Mouse (Mus musculus) limb, embryonic 15.5 days (tissue): Measurements from ENCODE around the gene Cask. TPM values are rescaled to one million over a fixed set of nuclear protein-coding genes. Genes with fewer than 3 reads are reported as not detected.

Source experiments
- ATAC-seq: fragments of 200-750 bp; cut with Nextera tagmentation; 2 replicates; pipeline ENCODE4 v1.8.0; 2017; ENCODE audit warnings: low read depth, moderate TSS enrichment; ENCODE audit not compliant: insufficient number of reproducible peaks, low FRiP score, low TSS enrichment
- H3K27ac ChIP-seq: fragments of 300-500 bp; sonication (generic); 2 replicates; pipeline ENCODE4 v1.5.1; 2015; ENCODE audit warnings: moderate library complexity, mild to moderate bottlenecking, inconsistent platforms
- H3K27me3 ChIP-seq: fragments of 300-500 bp; sonication (generic); 2 replicates; pipeline ENCODE4 v1.6.1; 2015; ENCODE audit warnings: inconsistent platforms
- H3K36me3 ChIP-seq: fragments of 300-500 bp; sonication (generic); 2 replicates; pipeline ENCODE4 v1.6.1; 2015; ENCODE audit warnings: inconsistent platforms
- H3K4me1 ChIP-seq: fragments of 300-500 bp; sonication (generic); 2 replicates; pipeline ENCODE4 v1.6.1; 2015; ENCODE audit warnings: inconsistent platforms
- H3K4me2 ChIP-seq: fragments of 300-500 bp; sonication (generic); 2 replicates; pipeline ENCODE4 v1.6.1; 2015; ENCODE audit warnings: mild to moderate bottlenecking, inconsistent platforms
- H3K4me3 ChIP-seq: fragments of 300-500 bp; sonication (generic); 2 replicates; pipeline ENCODE4 v1.5.1; 2015; ENCODE audit warnings: mild to moderate bottlenecking, inconsistent platforms
- H3K9ac ChIP-seq: fragments of 300-500 bp; sonication (generic); 2 replicates; pipeline ENCODE4 v1.6.1; 2015; ENCODE audit warnings: inconsistent platforms
- H3K9me3 ChIP-seq: fragments of 300-500 bp; sonication (generic); 2 replicates; pipeline ENCODE4 v1.6.1; 2016; ENCODE audit warnings: inconsistent platforms
- WGBS: fragments of 180-500 bp; shearing (Covaris S2); methylation state at CpG from one replicate; pipeline ENCODE4 v1.1.7; 2015; 5-methylcytosine and 5-hydroxymethylcytosine counted together
- polyA plus RNA-seq: library from polyadenylated mRNA; unstranded; fragments of >200 nt; fragmentation: Nextera tagmentation; extraction: Ambion mirVana; gene quantifications from 2 replicates; pipeline ENCODE4 v1.2.1, GENCODE M21; 2015

Cask gene
- polyA plus RNA-seq, 1 experiment from 2014 or later: 18.9 TPM

GRCm38 (mm10) chrX:13659201-13659890 is 191.8 kb downstream of the Cask start:
- no peak for ATAC-seq
- no peak overlapping the region for H3K4me2 ChIP-seq
- H3K9me3 ChIP-seq: no peaks in the 10 kb centered on the region
- H3K9ac ChIP-seq: no peak overlapping the region
- H3K27ac ChIP-seq: no peak overlapping the region
- no peak overlapping the region for H3K4me3 ChIP-seq
- no peaks in the 10 kb centered on the region for H3K4me1 ChIP-seq
- H3K36me3 ChIP-seq: no peaks in the 10 kb centered on the region
- no peaks in the 10 kb centered on the region for H3K27me3 ChIP-seq
- WGBS: 71% methylated on average over 4 of the region's 4 CpGs

DNA sequence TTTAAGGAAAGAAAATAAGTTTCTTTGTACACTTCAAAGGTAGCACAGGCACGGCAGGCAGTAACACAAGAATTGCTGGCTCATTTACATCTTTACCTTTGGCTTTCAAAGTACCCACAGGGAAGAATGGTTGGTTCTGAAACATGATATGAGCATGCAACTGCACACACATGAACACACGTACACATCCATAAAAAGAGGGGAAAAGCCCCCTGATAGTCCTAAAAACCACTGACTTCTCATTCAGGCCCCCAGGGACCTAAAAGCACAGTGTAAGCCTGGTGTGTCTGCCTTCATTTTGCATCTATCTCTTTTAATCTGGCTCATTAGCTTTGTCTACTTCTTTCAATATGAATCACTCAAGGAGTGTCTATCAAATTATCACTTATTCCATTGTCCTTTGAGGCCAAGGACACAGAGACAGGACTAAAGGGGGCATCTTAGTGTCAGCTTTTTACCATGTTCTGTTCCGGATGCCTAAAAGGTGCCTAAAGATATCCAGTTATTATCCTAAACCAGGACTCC is 192.5 kb downstream of the Cask start:
- Histone ChIP-seq H3K9ac (no peak overlapping the region), H3K9me3 (no peaks in the 10 kb centered on the region), H3K4me2 (no peak overlapping the region), H3K4me1 (no peaks in the 10 kb centered on the region), H3K27ac (no peak overlapping the region), H3K36me3 (no peaks in the 10 kb centered on the region), H3K27me3 (no peaks in the 10 kb centered on the region), H3K4me3 (no peak overlapping the region)
- ATAC-seq: no peak
- WGBS: 60% methylated on average over 3 of the region's 3 CpGs

- Histone ChIP-seq H3K4me3 (no peak overlapping the region), H3K4me1 (no peaks in the 10 kb centered on the region), H3K27me3 (no peaks in the 10 kb centered on the region), H3K4me2 (no peak overlapping the region), H3K36me3 (no peaks in the 10 kb centered on the region), H3K9me3 (no peaks in the 10 kb centered on the region), H3K9ac (no peak overlapping the region), H3K27ac (no peak overlapping the region)
- ATAC-seq: no peak
- WGBS: 10% methylated on average over 1 of the region's 1 CpGs
These were observed 194.4 kb downstream of the Cask start for GRCm38 (mm10) chrX:13656721-13657120.

- Histone ChIP-seq H3K27ac (no peak overlapping the region), H3K27me3 (no peaks in the 10 kb centered on the region), H3K4me3 (no peak overlapping the region), H3K4me1 (no peaks in the 10 kb centered on the region), H3K9me3 (no peaks in the 10 kb centered on the region), H3K9ac (no peak overlapping the region), H3K4me2 (no peak overlapping the region), H3K36me3 (no peaks in the 10 kb centered on the region)
- WGBS: 61% methylated on average over 6 of the region's 6 CpGs
- no peak for ATAC-seq
These were observed 195.3 kb downstream of the Cask start for GRCm38 (mm10) chrX:13655906-13656305.

GRCm38 (mm10) chrX:13655005-13655421 is 196.2 kb downstream of the Cask start:
- no peaks in the 10 kb centered on the region for H3K9me3 ChIP-seq
- no peaks in the 10 kb centered on the region for H3K36me3 ChIP-seq
- WGBS: 78% methylated on average over 3 of the region's 3 CpGs
- ATAC-seq: no peak
- no peak overlapping the region for H3K4me3 ChIP-seq
- no peak overlapping the region for H3K9ac ChIP-seq
- H3K27me3 ChIP-seq: no peaks in the 10 kb centered on the region
- no peak overlapping the region for H3K4me2 ChIP-seq
- no peaks in the 10 kb centered on the region for H3K4me1 ChIP-seq
- H3K27ac ChIP-seq: no peak overlapping the region

GRCm38 (mm10) chrX:13652291-13652690 is 198.9 kb downstream of the Cask start:
- H3K4me3 ChIP-seq: no peak overlapping the region
- no peak overlapping the region for H3K4me2 ChIP-seq
- no peak for ATAC-seq
- H3K4me1 ChIP-seq: no peaks in the 10 kb centered on the region
- 79% methylated on average over 1 of the region's 1 CpGs for WGBS
- no peaks in the 10 kb centered on the region for H3K9me3 ChIP-seq
- no peaks in the 10 kb centered on the region for H3K27me3 ChIP-seq
- H3K36me3 ChIP-seq: no peaks in the 10 kb centered on the region
- H3K9ac ChIP-seq: no peak overlapping the region
- no peak overlapping the region for H3K27ac ChIP-seq

GRCm38 (mm10) chrX:13651889-13652288 is 199.3 kb downstream of the Cask start:
- Histone ChIP-seq H3K4me3 (no peak overlapping the region), H3K36me3 (no peaks in the 10 kb centered on the region), H3K27me3 (no peaks in the 10 kb centered on the region), H3K27ac (no peak overlapping the region), H3K4me2 (no peak overlapping the region), H3K9me3 (no peaks in the 10 kb centered on the region), H3K9ac (no peak overlapping the region), H3K4me1 (no peaks in the 10 kb centered on the region)
- no peak for ATAC-seq
- 74% methylated on average over 2 of the region's 2 CpGs for WGBS

DNA sequence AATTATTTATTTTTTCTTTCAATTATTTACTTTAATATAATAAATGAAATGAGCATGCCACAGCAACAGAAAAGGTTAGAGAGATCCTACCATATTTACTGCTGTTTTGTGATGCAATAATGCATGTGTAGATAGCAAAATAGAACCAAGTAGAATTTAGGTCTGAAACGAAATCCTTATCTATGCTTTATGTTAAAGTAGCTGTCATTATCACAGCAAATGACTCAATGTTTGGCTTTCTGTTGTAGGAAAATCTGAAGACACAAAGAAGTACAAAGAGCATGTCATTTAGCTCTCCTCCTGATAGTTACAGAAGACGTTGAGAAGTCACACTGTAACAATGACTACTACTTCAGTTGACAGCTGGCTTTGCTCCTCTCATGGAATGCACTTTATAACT is 212.3 kb downstream of the Cask start:
- ATAC-seq: no peak
- Histone ChIP-seq H3K4me2 (no peak overlapping the region), H3K9ac (no peak overlapping the region), H3K27ac (no peak overlapping the region), H3K36me3 (no peaks in the 10 kb centered on the region), H3K4me1 (no peaks in the 10 kb centered on the region), H3K27me3 (no peaks in the 10 kb centered on the region), H3K9me3 (no peaks in the 10 kb centered on the region), H3K4me3 (no peak overlapping the region)
- 73% methylated on average over 2 of the region's 2 CpGs for WGBS

DNA sequence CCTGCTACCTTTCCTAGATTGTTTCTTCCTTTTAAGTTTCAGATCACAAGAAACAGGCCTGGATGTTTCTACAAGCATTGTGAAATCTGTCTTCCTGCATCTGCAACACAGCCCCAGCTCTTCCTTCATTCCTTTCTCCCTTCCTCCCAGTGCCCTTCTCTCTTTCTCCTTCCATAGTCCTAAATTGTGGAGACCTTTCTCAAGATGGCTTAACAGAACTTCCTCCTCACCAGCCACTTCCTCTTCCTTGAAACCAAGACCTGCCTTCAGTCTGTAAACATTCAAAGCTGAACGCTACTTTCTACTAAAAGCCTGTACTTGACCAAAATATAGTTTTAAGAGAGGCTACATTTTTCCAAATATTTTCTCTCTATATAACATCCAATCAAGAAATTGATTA is 214.8 kb downstream of the Cask start:
- H3K36me3 ChIP-seq: no peaks in the 10 kb centered on the region
- H3K9me3 ChIP-seq: no peaks in the 10 kb centered on the region
- H3K4me1 ChIP-seq: no peaks in the 10 kb centered on the region
- H3K9ac ChIP-seq: no peak overlapping the region
- 82% methylated on average over 1 of the region's 1 CpGs for WGBS
- no peak for ATAC-seq
- H3K27ac ChIP-seq: no peak overlapping the region
- H3K4me3 ChIP-seq: no peak overlapping the region
- H3K4me2 ChIP-seq: no peak overlapping the region
- no peaks in the 10 kb centered on the region for H3K27me3 ChIP-seq

- Histone ChIP-seq H3K36me3 (no peaks in the 10 kb centered on the region), H3K4me1 (no peaks in the 10 kb centered on the region), H3K27me3 (no peaks in the 10 kb centered on the region), H3K9ac (no peak within 1 kb of the TSS), H3K9me3 (no peaks in the 10 kb centered on the region), H3K4me3 (no peak within 1 kb of the TSS), H3K4me2 (no peak within 1 kb of the TSS), H3K27ac (no peak within 1 kb of the TSS)
- no peak for ATAC-seq
- 69% methylated on average over 5 of the region's 5 CpGs for WGBS
These were observed 219.4 kb downstream of the Cask start, which contains the start of gene Gpr34 for GRCm38 (mm10) chrX:13631599-13632283. Gpr34 (plus strand) TSS chrX:13632089.

GRCm38 (mm10) chrX:13622654-13623053 is 228.5 kb downstream of the Cask start:
- Histone ChIP-seq H3K4me2 (no peak overlapping the region), H3K9me3 (no peaks in the 10 kb centered on the region), H3K4me1 (no peaks in the 10 kb centered on the region), H3K27me3 (no peaks in the 10 kb centered on the region), H3K9ac (no peak overlapping the region), H3K36me3 (no peaks in the 10 kb centered on the region), H3K4me3 (no peak overlapping the region), H3K27ac (no peak overlapping the region)
- ATAC-seq: no peak
- 80% methylated on average over 5 of the region's 5 CpGs for WGBS

DNA sequence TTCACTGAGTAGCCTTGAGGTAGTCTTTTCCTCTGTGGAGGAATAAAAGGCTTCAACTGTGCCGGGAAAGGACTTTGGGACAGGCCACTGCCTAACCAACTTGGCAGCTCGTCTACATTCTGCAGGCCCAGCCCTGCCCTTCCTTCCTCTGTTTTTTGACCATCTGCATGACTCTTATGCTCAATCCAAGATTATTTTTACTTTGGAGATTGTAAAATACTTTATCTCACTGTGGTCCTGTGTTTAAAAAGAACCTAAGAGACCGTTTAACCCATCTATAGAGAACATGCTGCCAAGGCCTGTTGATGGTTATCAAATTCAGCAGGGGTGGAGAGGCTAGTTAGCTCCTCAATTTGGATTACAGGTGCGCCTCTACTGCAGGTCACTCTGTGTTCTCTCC is 229.7 kb downstream of the Cask start:
- Histone ChIP-seq H3K4me3 (no peak overlapping the region), H3K27me3 (no peaks in the 10 kb centered on the region), H3K4me1 (no peaks in the 10 kb centered on the region), H3K4me2 (no peak overlapping the region), H3K27ac (no peak overlapping the region), H3K9ac (no peak overlapping the region), H3K9me3 (no peaks in the 10 kb centered on the region), H3K36me3 (no peaks in the 10 kb centered on the region)
- 67% methylated on average over 4 of the region's 4 CpGs for WGBS
- ATAC-seq: no peak
